Mouse (Mus musculus): ENCODE data around the gene Gm45140. TPM values are rescaled to one million over a fixed set of nuclear protein-coding genes. Genes with fewer than 3 reads are reported as not detected.

Gm45140 gene
- total RNA-seq, 1 experiment from 2014 or later: 25.1 TPM

GRCm38 (mm10) chr6:87748078-87748477 is 87.5 kb downstream of the Gm45140 start:
- ATAC-seq (replicated peaks; ENCODE audit: low read depth, poor library complexity, severe bottlenecking): peak; percentile 61

GRCm38 (mm10) chr6:87746849-87747248 is 88.7 kb downstream of the Gm45140 start:
- no peak for ATAC-seq (replicated peaks; ENCODE audit: low read depth, poor library complexity, severe bottlenecking)

- no peak for ATAC-seq (replicated peaks; ENCODE audit: low read depth, poor library complexity, severe bottlenecking)
Observed at GRCm38 (mm10) chr6:87746059-87746458, 89.5 kb downstream of the Gm45140 start.

- no peak for ATAC-seq (replicated peaks; ENCODE audit: low read depth, poor library complexity, severe bottlenecking)
Observed at GRCm38 (mm10) chr6:87745301-87745700, 90.3 kb downstream of the Gm45140 start.

- ATAC-seq (replicated peaks; ENCODE audit: low read depth, poor library complexity, severe bottlenecking): no peak
Observed at GRCm38 (mm10) chr6:87744632-87745031, 91.0 kb downstream of the Gm45140 start.

- no peak for ATAC-seq (replicated peaks; ENCODE audit: low read depth, poor library complexity, severe bottlenecking)
Observed at GRCm38 (mm10) chr6:87743281-87743680, 92.3 kb downstream of the Gm45140 start.

GRCm38 (mm10) chr6:87742804-87743203 is 92.8 kb downstream of the Gm45140 start:
- ATAC-seq (replicated peaks; ENCODE audit: low read depth, poor library complexity, severe bottlenecking): peak; percentile 31

GRCm38 (mm10) chr6:87741978-87742377 is 93.6 kb downstream of the Gm45140 start:
- peak; percentile 43 for ATAC-seq (replicated peaks; ENCODE audit: low read depth, poor library complexity, severe bottlenecking)

GRCm38 (mm10) chr6:87740496-87740895 is 95.1 kb downstream of the Gm45140 start:
- ATAC-seq (replicated peaks; ENCODE audit: low read depth, poor library complexity, severe bottlenecking): peak; percentile 33

GRCm38 (mm10) chr6:87739898-87740297 is 95.7 kb downstream of the Gm45140 start:
- peak; percentile 29 for ATAC-seq (replicated peaks; ENCODE audit: low read depth, poor library complexity, severe bottlenecking)

Other genes starting within 250 kb of the Gm45140 start
- gene Prokr1, start 245.1 kb downstream of the Gm45140 start, total RNA-seq (2017): 0.46 TPM in 1 of 2 replicates, not detected in the other
- gene Aplf, start 163.6 kb downstream of the Gm45140 start, total RNA-seq (2017): 36.5 and 42.4 TPM in 2 replicates
- gene Efcc1, start 104.9 kb downstream of the Gm45140 start, total RNA-seq (2017): 5.4 and 9.5 TPM in 2 replicates
- 13.4 and 14.6 TPM in 2 replicates for gene Gp9, start 57.7 kb downstream of the Gm45140 start, total RNA-seq (2017)
- 7.1 and 10.1 TPM in 2 replicates for gene Rab43, start 23.6 kb downstream of the Gm45140 start, total RNA-seq (2017)
- 140 and 162 TPM in 2 replicates for gene Isy1, start 3.0 kb upstream of the Gm45140 start, total RNA-seq (2017)
- 1,356 and 1,403 TPM in 2 replicates for gene Cnbp, start 15.3 kb upstream of the Gm45140 start, total RNA-seq (2017)
- gene Copg1, start 52.0 kb upstream of the Gm45140 start, total RNA-seq (2017): 54.9 and 59.2 TPM in 2 replicates
- gene Hmces, start 78.1 kb upstream of the Gm45140 start, total RNA-seq (2017): 44.9 and 47.6 TPM in 2 replicates
- gene H1fx, start 145.8 kb upstream of the Gm45140 start, total RNA-seq (2017): 3.2 TPM in 1 of 2 replicates, not detected in the other
- gene Rab7, start 209.5 kb upstream of the Gm45140 start, total RNA-seq (2017): 87.3 and 94.2 TPM in 2 replicates
- 196 and 216 TPM in 2 replicates for gene Rpn1, start 248.7 kb upstream of the Gm45140 start, total RNA-seq (2017)

Data from common myeloid progenitor, adult 5-6 weeks (primary cell).